Mouse (Mus musculus): Measurements from ENCODE around the gene Hapln4. TPM values are rescaled to one million over a fixed set of nuclear protein-coding genes. Genes with fewer than 3 reads are reported as not detected.

Hapln4 gene
- total RNA-seq, 4 experiments from 2014 or later, result 0.08 TPM; not detected in 3

- no peak for DNase-seq (ENCODE audit: low spot score in 2 of 2)
These were observed 54.6 kb downstream of the Hapln4 start for GRCm38 (mm10) chr8:70137890-70138289.

DNA sequence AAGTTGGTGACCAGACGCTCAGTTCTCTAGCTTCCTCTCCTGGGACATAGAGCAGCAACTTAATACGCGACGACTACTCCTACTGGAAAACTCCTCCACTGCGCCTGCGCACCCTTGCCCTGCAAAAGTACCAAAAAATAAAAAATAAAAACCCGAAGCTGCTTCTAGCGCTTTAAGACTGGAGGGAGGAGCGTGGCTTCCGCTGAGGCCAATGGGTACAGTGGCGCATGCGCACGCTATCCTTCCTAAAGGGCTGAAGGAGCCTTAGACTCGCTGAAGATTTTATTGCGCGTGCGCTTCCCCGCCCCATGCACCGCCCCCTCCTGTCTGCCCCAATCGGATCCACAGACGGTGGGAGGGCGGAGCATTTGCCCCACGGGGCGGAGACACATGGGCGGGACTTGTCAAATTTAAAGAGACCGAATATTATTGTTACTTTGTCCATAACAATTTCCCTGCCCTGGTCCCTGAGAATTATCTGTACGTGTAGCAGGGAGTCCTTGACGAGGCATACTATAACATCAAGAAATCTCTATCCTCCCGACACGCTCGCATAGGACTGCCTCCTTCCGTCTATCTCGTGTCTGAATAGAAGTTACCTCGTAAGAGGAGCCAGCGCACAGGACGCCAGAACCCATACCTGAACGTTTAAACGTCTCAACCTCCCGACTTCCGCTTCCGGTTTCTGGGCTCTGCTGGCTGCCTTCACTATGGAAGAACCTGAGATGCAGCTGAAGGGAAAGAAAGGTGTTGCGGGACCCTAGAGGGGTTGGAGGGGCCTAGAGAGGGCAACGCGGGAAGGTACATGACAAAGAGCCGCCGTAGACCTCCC lies 56.0 kb downstream of the Hapln4 start, which contains the start of the genes Rfxank, Borcs8 and Mef2b:
Gene Rfxank (minus strand): TSS at position 129 of the 832 bp plus-strand sequence.
Gene Borcs8 (plus strand): TSS at position 474 of the 832 bp plus-strand sequence.
Gene Mef2b (plus strand): TSS at position 686 of the 832 bp plus-strand sequence.
- peak; percentile 99 for DNase-seq (ENCODE audit: low spot score in 2 of 2)

DNA sequence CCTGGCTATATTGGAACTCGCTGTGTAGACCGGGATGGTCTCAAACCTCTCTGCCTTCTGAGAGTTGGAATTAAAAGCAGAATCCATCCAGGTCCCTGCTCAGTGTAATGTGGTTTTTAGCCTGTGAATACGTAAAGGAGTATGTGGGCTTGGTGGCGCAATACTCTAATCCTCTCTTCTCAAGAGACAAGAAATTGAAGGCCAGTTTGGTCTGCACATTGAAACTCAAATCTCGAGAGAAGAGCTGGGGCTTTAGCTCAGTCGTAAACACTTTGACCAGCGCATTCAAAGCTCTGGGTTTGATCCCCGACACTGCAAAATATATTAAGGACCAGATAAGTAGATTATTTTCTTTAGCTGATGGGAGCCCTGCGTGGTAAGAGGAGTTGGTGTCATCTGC lies 56.7 kb downstream of the Hapln4 start:
- no peak for DNase-seq (ENCODE audit: low spot score in 2 of 2)

Small RNAs within 50 kb of the gene (microRNA-seq; reads per million reads assigned to microRNA genes)
- not detected for gene Mir7066

Other genes with a start within 250 kb of the Hapln4 start
- gene Cilp2, start 195.8 kb upstream of the Hapln4 start, total RNA-seq (2022), result 1 to 10 TPM; 1.2 to 6.0 (median 2.1) TPM
- not detected for gene Tssk6, start 181.3 kb upstream of the Hapln4 start, total RNA-seq (2022)
- 100 to 1,000 TPM; 248 to 328 (median 285) TPM for gene Ndufa13, start 180.9 kb upstream of the Hapln4 start, total RNA-seq (2022)
- 10 to 100 TPM in 3 of 4 experiments, 1 to 10 TPM in 1; 8.2 to 10.8 (median 10.5) TPM for gene Yjefn3, start 180.7 kb upstream of the Hapln4 start, total RNA-seq (2022)
- 10 to 100 TPM; 20.5 to 26.4 (median 25.2) TPM for gene Gatad2a, start 87.1 kb upstream of the Hapln4 start, total RNA-seq (2022)
- 10 to 100 TPM; 23.1 to 26.1 (median 24.6) TPM for gene Mau2, start 40.7 kb upstream of the Hapln4 start, total RNA-seq (2022)
- gene Sugp1, start 40.6 kb upstream of the Hapln4 start, total RNA-seq (2022), result 10 to 100 TPM; 16.7 to 20.4 (median 18.1) TPM
- under 1 TPM; 0.17 to 0.48 (median 0.35) TPM for gene Tm6sf2, start 10.5 kb upstream of the Hapln4 start, total RNA-seq (2022)
- gene Ncan, start 37.4 kb downstream of the Hapln4 start, total RNA-seq (2022), result under 1 TPM in 3 of 4 experiments, not detected in 1; 0.05 to 0.11 (median 0.08) TPM
- 1 to 10 TPM; 4.1 to 6.5 (median 4.6) TPM for gene Nr2c2ap, start 47.9 kb downstream of the Hapln4 start, total RNA-seq (2022)
- 10 to 100 TPM in 1 of 4 experiments, 1 to 10 TPM in 3; 8.5 to 10.6 (median 9.1) TPM for gene Rfxank, start 55.7 kb downstream of the Hapln4 start, total RNA-seq (2022)
- 10 to 100 TPM in 3 of 4 experiments, 1 to 10 TPM in 1; 9.8 to 14.9 (median 14.1) TPM for gene Borcs8, start 56.0 kb downstream of the Hapln4 start, total RNA-seq (2022)
- gene Mef2b, start 56.3 kb downstream of the Hapln4 start, total RNA-seq (2022), result under 1 TPM in 3 of 4 experiments, not detected in 1; 0.32 to 0.36 (median 0.34) TPM
- 10 to 100 TPM; 77.0 to 87.6 (median 85.9) TPM for gene Tmem161a, start 88.9 kb downstream of the Hapln4 start, total RNA-seq (2022)
- gene Slc25a42, start 128.8 kb downstream of the Hapln4 start, total RNA-seq (2022), result 10 to 100 TPM; 27.4 to 34.4 (median 31.1) TPM
- gene Sugp2, start 150.8 kb downstream of the Hapln4 start, total RNA-seq (2022), result 10 to 100 TPM; 41.1 to 50.5 (median 42.9) TPM
- 1 to 10 TPM; 5.5 to 8.7 (median 7.6) TPM for gene Armc6, start 151.0 kb downstream of the Hapln4 start, total RNA-seq (2022)
- gene Homer3, start 199.4 kb downstream of the Hapln4 start, total RNA-seq (2022), result 1 to 10 TPM; 3.1 to 4.4 (median 3.2) TPM
- 10 to 100 TPM; 25.8 to 35.3 (median 33.9) TPM for gene Ddx49, start 219.0 kb downstream of the Hapln4 start, total RNA-seq (2022)
- gene Cope, start 219.1 kb downstream of the Hapln4 start, total RNA-seq (2022), result 100 to 1,000 TPM; 112 to 126 (median 121) TPM
- 10 to 100 TPM; 16.5 to 25.1 (median 20.2) TPM for gene Cers1, start 232.3 kb downstream of the Hapln4 start, total RNA-seq (2022)
- 1 to 10 TPM in 1 of 4 experiments, under 1 TPM in 1, not detected in 2; 0.75 to 2.7 TPM for gene Gdf1, start 246.4 kb downstream of the Hapln4 start, total RNA-seq (2022)

Data from gastrocnemius, adult 8-10 months (tissue).